Mouse (Mus musculus): ENCODE results near the gene Fbxw10. TPM values are rescaled to one million over a fixed set of nuclear protein-coding genes. Genes with fewer than 3 reads are reported as not detected.

Gene Fbxw10
- total and polyA plus RNA-seq, 2 experiments from 2014 or later = 0.49 to 0.72 TPM

DNA sequence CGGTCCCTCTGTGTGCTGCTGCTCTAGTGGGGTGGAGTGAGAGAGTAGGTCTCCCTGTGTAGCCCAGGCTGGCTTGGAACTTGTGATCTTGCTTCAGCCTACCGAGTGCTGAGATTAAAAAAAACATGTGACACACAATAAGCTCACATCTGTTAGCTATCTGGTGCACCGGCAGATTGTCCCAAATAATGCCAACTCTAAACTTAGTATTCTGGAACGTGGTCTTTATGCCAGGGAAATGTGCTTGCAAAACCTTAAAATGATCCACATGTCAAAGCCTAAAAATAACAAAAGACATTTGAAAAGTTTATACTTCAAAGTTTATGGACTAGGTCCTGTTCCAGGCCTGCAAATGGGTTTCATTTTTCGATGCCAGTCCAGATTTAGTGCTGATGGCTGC lies 22.3 kb downstream of the Fbxw10 start:
- Histone ChIP-seq H3K4me2 (ENCODE audit: low read depth, low read length, poor library complexity, severe bottlenecking) (no peak overlapping the region), H3K27me3 (ENCODE audit: insufficient read depth, low read length) (no peaks in the 10 kb centered on the region), H3K27ac (ENCODE audit: low read depth, low read length) (no peak overlapping the region), H3K36me3 (ENCODE audit: insufficient read depth, low read length) (no peaks in the 10 kb centered on the region), H3K4me3 (ENCODE audit: low read depth, low read length) (no peak overlapping the region), H3K9me3 (ENCODE audit: low read length) (no peaks in the 10 kb centered on the region), H3K9ac (replicated peaks; ENCODE audit: low read length, poor library complexity, severe bottlenecking) (no peak overlapping the region), H3K4me1 (ENCODE audit: insufficient read depth, low read length) (no peaks in the 10 kb centered on the region)
- ATAC-seq (ENCODE audit: low FRiP score) (no peak), DNase-seq (ENCODE audit: low spot score) (no peak)
- 75% methylated on average over 5 of the region's 5 CpGs for WGBS
- TF ChIP-seq CTCF (IDR thresholded peaks at IDR 0.05) = no peak

GRCm38 (mm10) chr11:62869715-62870371 lies 23.0 kb downstream of the Fbxw10 start:
- WGBS = 85% methylated on average over 8 of the region's 8 CpGs
- Histone ChIP-seq H3K9ac (replicated peaks; ENCODE audit: low read length, poor library complexity, severe bottlenecking) (no peak overlapping the region), H3K4me2 (ENCODE audit: low read depth, low read length, poor library complexity, severe bottlenecking) (no peak overlapping the region), H3K4me1 (ENCODE audit: insufficient read depth, low read length) (no peaks in the 10 kb centered on the region), H3K27ac (ENCODE audit: low read depth, low read length) (no peak overlapping the region), H3K36me3 (ENCODE audit: insufficient read depth, low read length) (no peaks in the 10 kb centered on the region), H3K9me3 (ENCODE audit: low read length) (no peaks in the 10 kb centered on the region), H3K4me3 (ENCODE audit: low read depth, low read length) (no peak overlapping the region), H3K27me3 (ENCODE audit: insufficient read depth, low read length) (no peaks in the 10 kb centered on the region)
- no peak for ATAC-seq (ENCODE audit: low FRiP score)
- no peak for DNase-seq (ENCODE audit: low spot score)
- TF ChIP-seq CTCF (IDR thresholded peaks at IDR 0.05) = no peak

GRCm38 (mm10) chr11:62873479-62873878 lies 26.6 kb downstream of the Fbxw10 start:
- Histone ChIP-seq H3K9ac (replicated peaks; ENCODE audit: low read length, poor library complexity, severe bottlenecking) (no peak overlapping the region), H3K9me3 (ENCODE audit: low read length) (no peaks in the 10 kb centered on the region), H3K4me1 (ENCODE audit: insufficient read depth, low read length) (no peaks in the 10 kb centered on the region), H3K4me2 (ENCODE audit: low read depth, low read length, poor library complexity, severe bottlenecking) (no peak overlapping the region), H3K36me3 (ENCODE audit: insufficient read depth, low read length) (no peaks in the 10 kb centered on the region), H3K27me3 (ENCODE audit: insufficient read depth, low read length) (no peaks in the 10 kb centered on the region), H3K4me3 (ENCODE audit: low read depth, low read length) (no peak overlapping the region), H3K27ac (ENCODE audit: low read depth, low read length) (no peak overlapping the region)
- 71% methylated on average over 9 of the region's 9 CpGs for WGBS
- ATAC-seq (ENCODE audit: low FRiP score) (no peak), DNase-seq (ENCODE audit: low spot score) (no peak)
- no peak for TF ChIP-seq CTCF (IDR thresholded peaks at IDR 0.05)

- H3K9me3 ChIP-seq (ENCODE audit: low read length) = no peaks in the 10 kb centered on the region
- no peak overlapping the region for H3K4me2 ChIP-seq (ENCODE audit: low read depth, low read length, poor library complexity, severe bottlenecking)
- TF ChIP-seq CTCF (IDR thresholded peaks at IDR 0.05) = no peak
- no peak overlapping the region for H3K4me3 ChIP-seq (ENCODE audit: low read depth, low read length)
- no peaks in the 10 kb centered on the region for H3K36me3 ChIP-seq (ENCODE audit: insufficient read depth, low read length)
- ATAC-seq (ENCODE audit: low FRiP score) (no peak), DNase-seq (ENCODE audit: low spot score) (no peak)
- H3K27ac ChIP-seq (ENCODE audit: low read depth, low read length) = no peak overlapping the region
- 79% methylated on average over 1 of the region's 1 CpGs for WGBS
- H3K4me1 ChIP-seq (ENCODE audit: insufficient read depth, low read length) = no peaks in the 10 kb centered on the region
- no peaks in the 10 kb centered on the region for H3K27me3 ChIP-seq (ENCODE audit: insufficient read depth, low read length)
- no peak overlapping the region for H3K9ac ChIP-seq (replicated peaks; ENCODE audit: low read length, poor library complexity, severe bottlenecking)
Measured at GRCm38 (mm10) chr11:62875696-62876095, 28.8 kb downstream of the Fbxw10 start.

- no peak overlapping the region for H3K27ac ChIP-seq (ENCODE audit: low read depth, low read length)
- no peaks in the 10 kb centered on the region for H3K4me1 ChIP-seq (ENCODE audit: insufficient read depth, low read length)
- TF ChIP-seq CTCF (IDR thresholded peaks at IDR 0.05) = no peak
- no peaks in the 10 kb centered on the region for H3K36me3 ChIP-seq (ENCODE audit: insufficient read depth, low read length)
- 91% methylated on average over 4 of the region's 4 CpGs for WGBS
- H3K27me3 ChIP-seq (ENCODE audit: insufficient read depth, low read length) = no peaks in the 10 kb centered on the region
- H3K9me3 ChIP-seq (ENCODE audit: low read length) = no peaks in the 10 kb centered on the region
- ATAC-seq (ENCODE audit: low FRiP score) (no peak), DNase-seq (ENCODE audit: low spot score) (no peak)
- H3K4me2 ChIP-seq (ENCODE audit: low read depth, low read length, poor library complexity, severe bottlenecking) = no peak overlapping the region
- no peak overlapping the region for H3K9ac ChIP-seq (replicated peaks; ENCODE audit: low read length, poor library complexity, severe bottlenecking)
- H3K4me3 ChIP-seq (ENCODE audit: low read depth, low read length) = no peak overlapping the region
Measured at GRCm38 (mm10) chr11:62876445-62876844, 29.6 kb downstream of the Fbxw10 start.

DNA sequence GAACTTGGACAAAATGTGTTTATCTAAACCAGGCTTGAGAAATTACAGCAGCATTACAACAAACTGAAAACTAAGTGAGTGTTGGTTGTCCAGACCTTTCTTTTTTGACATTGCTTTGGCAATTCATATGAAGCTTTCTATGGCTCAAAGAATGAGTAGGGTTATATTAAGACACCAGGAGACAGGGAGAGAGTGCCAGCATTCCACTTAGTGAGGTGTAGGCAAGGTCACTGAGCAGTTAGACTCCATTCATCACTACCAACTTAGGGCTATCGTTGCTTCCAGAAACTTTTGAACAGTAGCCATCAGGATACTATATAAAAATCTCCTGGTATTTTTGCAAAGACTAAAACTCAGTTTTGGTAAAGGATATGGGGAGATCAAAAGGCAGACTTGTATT lies 30.5 kb downstream of the Fbxw10 start:
- Histone ChIP-seq H3K36me3 (ENCODE audit: insufficient read depth, low read length) (no peaks in the 10 kb centered on the region), H3K27me3 (ENCODE audit: insufficient read depth, low read length) (no peaks in the 10 kb centered on the region), H3K27ac (ENCODE audit: low read depth, low read length) (no peak overlapping the region), H3K9ac (replicated peaks; ENCODE audit: low read length, poor library complexity, severe bottlenecking) (no peak overlapping the region), H3K4me3 (ENCODE audit: low read depth, low read length) (no peak overlapping the region), H3K9me3 (ENCODE audit: low read length) (no peaks in the 10 kb centered on the region), H3K4me2 (ENCODE audit: low read depth, low read length, poor library complexity, severe bottlenecking) (no peak overlapping the region), H3K4me1 (ENCODE audit: insufficient read depth, low read length) (no peaks in the 10 kb centered on the region)
- no peak for ATAC-seq (ENCODE audit: low FRiP score)
- no peak for TF ChIP-seq CTCF (IDR thresholded peaks at IDR 0.05)
- WGBS = 89% methylated on average over 1 of the region's 1 CpGs
- no peak for DNase-seq (ENCODE audit: low spot score)
